Comparison of ENCODE assay signal across 23 mouse cellular contexts in genomic region chr5:24255421-24255820, GRCm38 (mm10).
DNase-seq lines count a peak whose midpoint lies in the region; ATAC-seq and TF ChIP-seq lines count a peak whose summit lies in the region.
"Had no signal": no experiment of that assay in that cellular context is flagged by ENCODE, and none has a peak within 500 bp of the region (broad histone marks: within the 10 kb centered on the region; RNA-seq: fewer than 3 reads in every experiment).

No protein-coding gene starts in this region.

- no peak overlapping the region for H3K9ac ChIP-seq in lung, embryonic 14.5 days
- no peak overlapping the region for H3K9ac ChIP-seq in MEL (ENCODE audit: control insufficient read depth, low read depth, low read length, poor library complexity, severe bottlenecking)
- H3K9ac ChIP-seq: embryonic facial prominence, embryonic 13.5 days; embryonic facial prominence, embryonic 15.5 days; forebrain, embryonic 12.5 days had no signal

- peak in 1 of 2 experiments; percentile 26; a peak in 1 of 4 replicates for TF ChIP-seq EP300 in MEL (IDR thresholded peaks at IDR 0.05; ENCODE audit: low read depth in 1 of 2, low read length in 2 of 2)

- H3K9me3 ChIP-seq in lung, embryonic 14.5 days (ENCODE audit: low read depth, low read length): peaks cover 4% of the 10 kb centered on the region; the same call in 1 of the 2 replicates
- no peaks in the 10 kb centered on the region for H3K9me3 ChIP-seq in MEL (replicated peaks; ENCODE audit: insufficient read depth, low read length)

- no peak overlapping the region for H3K27ac ChIP-seq in lung, embryonic 14.5 days (ENCODE audit: low read depth)
- no peak overlapping the region for H3K27ac ChIP-seq in MEL (ENCODE audit: control insufficient read depth, low read depth, low read length)
- H3K27ac ChIP-seq: embryonic facial prominence, embryonic 13.5 days; embryonic facial prominence, embryonic 15.5 days; forebrain, embryonic 10.5 days; forebrain, embryonic 12.5 days had no signal

- H3K79me2 ChIP-seq in MEL (ENCODE audit: control insufficient read depth, insufficient read depth, low read length, poor library complexity): no peaks in the 10 kb centered on the region

- intact Hi-C loops in heart, postnatal 14 days (cut with DNase I): no loop called here

- H3K4me2 ChIP-seq in lung, embryonic 14.5 days: no peak overlapping the region
- H3K4me2 ChIP-seq: embryonic facial prominence, embryonic 13.5 days; embryonic facial prominence, embryonic 15.5 days; forebrain, embryonic 12.5 days had no signal

- no peak for TF ChIP-seq POLR2A in MEL (IDR thresholded peaks at IDR 0.05; ENCODE audit: control insufficient read depth in 1 of 2, insufficient read depth in 1 of 2, low read depth in 1 of 2, low read length in 2 of 2, poor library complexity in 1 of 2)

- WGBS in lung, embryonic 14.5 days: 63% methylated on average over 5 of the region's 5 CpGs

- TF ChIP-seq RAD21 in MEL (IDR thresholded peaks at IDR 0.05; ENCODE audit: low read depth, low read length): no peak

- no peaks in the 10 kb centered on the region for H3K4me1 ChIP-seq in lung, embryonic 14.5 days (ENCODE audit: insufficient read depth)
- no peaks in the 10 kb centered on the region; a peak in 1 of 4 replicates for H3K4me1 ChIP-seq in MEL (ENCODE audit: control insufficient read depth in 1 of 2, insufficient read depth in 2 of 2, low read length in 2 of 2)
- H3K4me1 ChIP-seq: embryonic facial prominence, embryonic 13.5 days; embryonic facial prominence, embryonic 15.5 days; forebrain, embryonic 10.5 days; forebrain, embryonic 12.5 days had no signal

- H3K27me3 ChIP-seq in lung, embryonic 14.5 days (ENCODE audit: insufficient read depth, low read length): no peaks in the 10 kb centered on the region
- H3K27me3 ChIP-seq in MEL (ENCODE audit: control insufficient read depth in 1 of 2, insufficient read depth in 2 of 2, low read length in 2 of 2): no peaks in the 10 kb centered on the region
- H3K27me3 ChIP-seq: embryonic facial prominence, embryonic 13.5 days; embryonic facial prominence, embryonic 15.5 days; forebrain, embryonic 12.5 days had no signal

- DNase-seq in heart, postnatal 4 days: peak; percentile 46
- no peak for DNase-seq in heart, postnatal 14 days
- peak; percentile 13 for DNase-seq in lung, embryonic 14.5 days
- no peak for DNase-seq in lung, postnatal 14 days
- peak; percentile 50 for DNase-seq in MEL (ENCODE audit: low read depth, low spot score)
- peak; percentile 44 for DNase-seq in NIH3T3 (ENCODE audit: low read depth)
- DNase-seq in urinary bladder, adult 2 months (ENCODE audit: low spot score): no peak
- DNase-seq: adrenal gland, adult 2 months; adrenal gland, postnatal 10 days; adrenal gland, postnatal 25 days; cerebellum, adult 11 months; cerebellum, adult 18-20 months; cerebellum, adult 8-10 months; cerebellum, adult 9-11 months; cerebellum, postnatal 36 days; embryo, embryonic 11 days had no signal

- no peak for ATAC-seq in lung, embryonic 14.5 days (ENCODE audit: insufficient read depth)
- ATAC-seq: forebrain, embryonic 14.5 days; forebrain, embryonic 16.5 days had no signal

- TF ChIP-seq CTCF in lung, embryonic 14.5 days (IDR thresholded peaks at IDR 0.05; ENCODE audit: low read depth): no peak
- no peak for TF ChIP-seq CTCF in MEL (IDR thresholded peaks at IDR 0.05 in 2 of 3, conservative IDR thresholded peaks at IDR 0.05 in 1 of 3; ENCODE audit: control insufficient read depth in 1 of 3, insufficient read depth in 1 of 3, low read depth in 2 of 3, low read length in 3 of 3, poor library complexity in 1 of 3, severe bottlenecking in 1 of 3)

- H3K4me3 ChIP-seq in lung, embryonic 14.5 days (ENCODE audit: low read depth, low read length): no peak overlapping the region
- H3K4me3 ChIP-seq in MEL (ENCODE audit: control insufficient read depth in 1 of 2, insufficient read depth in 1 of 2, low read depth in 2 of 2, low read length in 2 of 2): no peak overlapping the region
- H3K4me3 ChIP-seq: embryonic facial prominence, embryonic 13.5 days; embryonic facial prominence, embryonic 15.5 days; erythroblast, embryonic 14.5 days; forebrain, embryonic 10.5 days; forebrain, embryonic 12.5 days had no signal

- no peaks in the 10 kb centered on the region for H3K36me3 ChIP-seq in lung, embryonic 14.5 days (ENCODE audit: insufficient read depth)
- H3K36me3 ChIP-seq in MEL (ENCODE audit: control insufficient read depth in 1 of 2, insufficient read depth in 2 of 2, low read length in 2 of 2): no peaks in the 10 kb centered on the region
- H3K36me3 ChIP-seq: embryonic facial prominence, embryonic 13.5 days; embryonic facial prominence, embryonic 15.5 days; forebrain, embryonic 10.5 days; forebrain, embryonic 12.5 days had no signal

TF ChIP-seq in MEL, 35 proteins besides CTCF, POLR2A, EP300 and RAD21:
- TF ChIP-seq MEF2A (IDR thresholded peaks at IDR 0.05; ENCODE audit: extremely low read depth, insufficient replicate concordance, low read depth, low read length, poor library complexity, severe bottlenecking) (no peak), GATA1 (IDR thresholded peaks at IDR 0.05; ENCODE audit: low read depth, low read length) (0 out of 2 replicates have a peak, but pooled peaks have one; percentile 4)

Comparison
In these comparisons a context has a peak if more than half of its experiments do, and no peak if none do; other contexts are left out.
1. DNase-seq: peak in heart, postnatal 4 days (single experiment), lung, embryonic 14.5 days (single experiment), MEL (single experiment) and NIH3T3 (single experiment); none in heart, postnatal 14 days (0 of 2), lung, postnatal 14 days (single experiment) and urinary bladder, adult 2 months (single experiment).